Mouse (Mus musculus) ES-Bruce4 (cell line): ENCODE data around the gene Snd1. TPM values are rescaled to one million over a fixed set of nuclear protein-coding genes. Genes with fewer than 3 reads are reported as not detected.

Experiments
- H3K27ac ChIP-seq: 2 replicates; pipeline ENCODE4 v1.5.1; 2012; ENCODE audit warnings: low read length, inconsistent platforms; ENCODE audit not compliant: insufficient read depth
- H3K27me3 ChIP-seq: 2 replicates; pipeline ENCODE4 v1.6.1; 2012; ENCODE audit warnings: mild to moderate bottlenecking, low read length, inconsistent platforms; ENCODE audit not compliant: control insufficient read depth, poor library complexity, insufficient read depth, severe bottlenecking
- H3K36me3 ChIP-seq: 2 replicates; pipeline ENCODE4 v1.6.1; 2012; ENCODE audit warnings: inconsistent platforms, mild to moderate bottlenecking, low read length, moderate library complexity; ENCODE audit not compliant: control insufficient read depth, poor library complexity, insufficient read depth, severe bottlenecking
- H3K4me1 ChIP-seq: one replicate; pipeline ENCODE4 v1.8.1; 2011; ENCODE audit warnings: low read length; ENCODE audit not compliant: control insufficient read depth, insufficient read depth
- H3K4me3 ChIP-seq: 2 replicates; pipeline ENCODE4 v1.5.1; 2011; ENCODE audit warnings: low read depth, mild to moderate bottlenecking, low read length
- H3K9ac ChIP-seq: 2 replicates; pipeline ENCODE4 v1.6.1; 2012; ENCODE audit warnings: low read depth, mild to moderate bottlenecking, inconsistent platforms; ENCODE audit not compliant: poor library complexity, severe bottlenecking
- H3K9me3 ChIP-seq: replicated peaks from 2 replicates; pipeline ENCODE4 v1.6.1; 2012; ENCODE audit warnings: mild to moderate bottlenecking, low read length, inconsistent platforms; ENCODE audit not compliant: control insufficient read depth, poor library complexity, insufficient read depth, severe bottlenecking
- CTCF ChIP-seq: IDR thresholded peaks from one replicate; pipeline ENCODE4 v1.8.1; 2011; ENCODE audit warnings: low read depth, low read length
- EP300 ChIP-seq: IDR thresholded peaks from 2 replicates; pipeline ENCODE4 v1.6.1; 2011; ENCODE audit warnings: low read depth, low read length; ENCODE audit not compliant: insufficient read depth
- POLR2A ChIP-seq: IDR thresholded peaks from one replicate; pipeline ENCODE4 v1.8.1; 2011; ENCODE audit warnings: low read length; ENCODE audit not compliant: insufficient read depth
- polyA plus RNA-seq: library from polyadenylated mRNA; stranded (reverse); fragments of >200 nt; gene quantifications from 2 replicates; pipeline ENCODE4 v1.2.4, GENCODE M21; 2011; ENCODE audit warnings: low read depth; ENCODE audit not compliant: missing spikeins, insufficient read depth, insufficient read length

Gene Snd1
- polyA plus RNA-seq, 1 experiment, result 155 TPM

- no peaks in the 10 kb centered on the region for H3K27me3 ChIP-seq
- H3K36me3 ChIP-seq, result no peaks in the 10 kb centered on the region; the same call in none of the 2 replicates
- no peaks in the 10 kb centered on the region for H3K4me1 ChIP-seq
- no peak for TF ChIP-seq EP300
- TF ChIP-seq CTCF, result no peak
- TF ChIP-seq POLR2A, result no peak
- no peak overlapping the region for H3K4me3 ChIP-seq
- no peak overlapping the region for H3K9ac ChIP-seq
- H3K9me3 ChIP-seq, result no peaks in the 10 kb centered on the region
- no peak overlapping the region for H3K27ac ChIP-seq
Measured at GRCm38 (mm10) chr6:28504611-28505010, 29.7 kb downstream of the Snd1 start.

DNA sequence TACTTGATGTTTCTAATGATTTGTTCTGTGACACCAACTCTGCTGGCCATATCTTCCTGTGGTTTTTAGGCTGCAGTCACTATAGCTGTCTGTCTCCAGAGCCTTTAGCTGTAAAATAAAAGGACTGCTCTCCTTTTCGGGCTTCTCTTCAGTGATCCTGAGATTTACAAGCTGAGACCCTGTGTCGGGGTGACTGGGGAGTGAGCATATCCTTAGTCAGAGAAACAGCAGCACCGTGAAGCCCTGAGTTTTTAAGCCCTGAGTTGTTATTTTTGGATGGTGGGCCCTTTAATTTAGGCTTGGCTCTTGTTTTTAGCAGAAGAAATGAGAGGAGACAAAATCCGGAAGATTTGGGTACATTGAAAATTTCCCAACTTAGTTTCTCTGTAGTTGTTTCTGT is 32.8 kb downstream of the Snd1 start:
- TF ChIP-seq EP300, result no peak
- TF ChIP-seq CTCF, result no peak
- TF ChIP-seq POLR2A, result no peak
- peaks cover 2% of the 10 kb centered on the region for H3K36me3 ChIP-seq
- H3K9me3 ChIP-seq, result no peaks in the 10 kb centered on the region
- no peak overlapping the region for H3K4me3 ChIP-seq
- H3K4me1 ChIP-seq, result no peaks in the 10 kb centered on the region
- H3K9ac ChIP-seq, result no peak overlapping the region
- no peak overlapping the region for H3K27ac ChIP-seq
- H3K27me3 ChIP-seq, result no peaks in the 10 kb centered on the region

DNA sequence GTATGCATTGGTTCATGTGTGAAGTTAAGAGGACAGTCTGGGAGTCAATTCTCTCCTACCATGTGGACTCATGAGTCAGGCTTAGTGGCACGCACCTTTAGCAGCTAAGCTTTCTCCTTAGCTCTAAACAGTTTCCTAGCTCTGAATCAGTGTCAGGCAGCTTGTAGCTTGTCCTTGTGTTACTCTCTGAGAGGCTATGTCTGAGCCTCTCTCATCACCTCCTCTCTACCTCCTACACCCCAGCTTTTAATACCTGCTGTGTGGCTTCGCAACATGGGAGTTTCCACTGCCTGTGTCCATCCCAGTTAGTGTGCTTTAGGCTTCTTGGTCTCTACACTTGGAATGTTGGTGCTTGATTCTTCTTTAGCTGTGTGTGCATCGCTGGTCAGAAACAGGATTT is 39.3 kb downstream of the Snd1 start:
- no peak overlapping the region for H3K27ac ChIP-seq

DNA sequence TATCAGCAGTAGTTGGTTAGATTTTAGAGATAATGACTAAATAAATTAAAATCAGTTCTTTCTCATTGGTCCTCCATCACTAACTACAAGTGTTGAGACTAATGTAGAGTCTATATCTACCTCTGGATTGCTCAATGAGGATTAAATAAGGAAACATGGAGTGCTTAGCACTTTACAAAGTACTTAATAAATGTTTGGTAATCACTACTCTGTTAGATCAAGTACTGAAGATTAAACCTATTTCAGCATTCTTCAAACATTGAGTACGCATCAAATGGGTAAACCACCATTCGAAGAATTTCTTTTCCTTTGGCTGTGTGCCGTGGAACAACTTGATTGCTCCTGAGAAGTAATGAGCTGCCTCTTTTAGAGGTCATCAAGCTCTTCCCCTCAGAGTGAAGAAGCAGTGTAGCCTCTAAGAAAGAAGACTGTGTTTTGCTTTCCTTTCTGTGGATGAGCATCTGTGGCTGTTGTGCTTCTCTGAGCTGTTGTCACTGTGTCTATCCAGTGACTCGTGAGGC is 40.0 kb downstream of the Snd1 start:
- no peaks in the 10 kb centered on the region for H3K4me1 ChIP-seq
- no peak overlapping the region for H3K27ac ChIP-seq
- H3K27me3 ChIP-seq, result no peaks in the 10 kb centered on the region
- no peaks in the 10 kb centered on the region for H3K9me3 ChIP-seq
- TF ChIP-seq CTCF (no peak), EP300 (no peak), POLR2A (no peak)
- H3K4me3 ChIP-seq, result no peak overlapping the region
- H3K9ac ChIP-seq, result no peak overlapping the region
- peaks cover 24% of the 10 kb centered on the region for H3K36me3 ChIP-seq

More for the DNA sequence above, 39.3 kb downstream of the Snd1 start:
- TF ChIP-seq EP300, result no peak
- no peak for TF ChIP-seq POLR2A
- TF ChIP-seq CTCF, result no peak
- Histone ChIP-seq H3K4me1 (no peaks in the 10 kb centered on the region), H3K4me3 (no peak overlapping the region), H3K9me3 (no peaks in the 10 kb centered on the region), H3K27me3 (no peaks in the 10 kb centered on the region), H3K36me3 (peaks cover 22% of the 10 kb centered on the region), H3K9ac (no peak overlapping the region)

DNA sequence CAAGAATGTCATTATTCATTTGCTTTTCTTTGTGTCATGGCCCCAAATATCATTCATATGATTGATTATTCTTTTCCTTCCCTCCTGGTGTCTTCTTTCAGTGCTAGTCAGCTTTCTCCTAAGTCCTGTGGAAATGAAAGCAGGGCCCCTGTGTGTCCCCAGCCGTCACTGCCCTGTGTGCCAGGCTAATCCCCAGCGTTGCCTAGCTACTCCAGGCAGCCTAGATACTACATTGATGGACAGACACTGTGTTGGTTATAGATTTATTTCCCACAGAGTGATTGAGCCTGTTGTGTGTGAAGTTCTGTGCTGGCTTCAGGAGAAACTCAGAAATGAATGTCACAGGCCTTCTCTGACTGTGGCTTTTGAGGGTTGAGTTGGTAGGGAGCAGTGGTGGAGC is 41.7 kb downstream of the Snd1 start:
- peaks cover 32% of the 10 kb centered on the region for H3K36me3 ChIP-seq

DNA sequence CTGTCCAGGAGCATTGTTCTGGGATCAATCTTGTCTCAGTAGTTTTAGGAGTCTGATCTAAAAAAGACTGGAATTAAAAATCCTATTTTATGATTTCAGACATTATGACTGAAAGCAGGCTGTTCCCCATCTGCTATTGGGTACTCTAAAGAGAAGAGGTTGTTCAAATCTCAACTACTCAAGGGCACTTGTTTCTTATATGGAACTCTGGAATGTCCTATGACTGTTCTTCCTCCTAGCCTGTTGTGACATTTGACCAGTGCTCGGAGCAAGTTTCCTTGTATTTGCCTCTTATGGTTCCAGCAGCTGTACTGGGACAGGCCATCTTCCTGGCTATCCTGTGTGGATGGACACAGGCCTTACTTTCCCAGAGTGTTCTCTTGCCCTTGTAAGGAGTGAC is 42.1 kb downstream of the Snd1 start:
- H3K9me3 ChIP-seq, result no peaks in the 10 kb centered on the region
- no peak overlapping the region for H3K9ac ChIP-seq
- TF ChIP-seq EP300, result no peak
- no peak for TF ChIP-seq POLR2A
- TF ChIP-seq CTCF, result no peak
- H3K4me3 ChIP-seq, result no peak overlapping the region
- no peaks in the 10 kb centered on the region for H3K4me1 ChIP-seq
- H3K36me3 ChIP-seq, result peaks cover 35% of the 10 kb centered on the region
- no peaks in the 10 kb centered on the region for H3K27me3 ChIP-seq
- H3K27ac ChIP-seq, result no peak overlapping the region

More for the DNA sequence above, 41.7 kb downstream of the Snd1 start:
- Histone ChIP-seq H3K27me3 (no peaks in the 10 kb centered on the region), H3K9ac (no peak overlapping the region), H3K4me3 (no peak overlapping the region), H3K9me3 (no peaks in the 10 kb centered on the region), H3K4me1 (no peaks in the 10 kb centered on the region), H3K27ac (no peak overlapping the region)
- TF ChIP-seq CTCF (no peak), POLR2A (no peak), EP300 (no peak)
